Mouse (Mus musculus) erythroblast, embryonic 14.5 days (primary cell): ENCODE data around the gene Ifrd1. TPM values are rescaled to one million over a fixed set of nuclear protein-coding genes. Genes with fewer than 3 reads are reported as not detected.

Source experiments
- H3K27me3 ChIP-seq: 2 replicates; pipeline ENCODE4 v1.6.1; 2012; ENCODE audit warnings: inconsistent platforms; ENCODE audit not compliant: control insufficient read depth
- H3K36me3 ChIP-seq: 2 replicates; pipeline ENCODE4 v1.6.1; 2012; ENCODE audit warnings: mild to moderate bottlenecking, inconsistent platforms; ENCODE audit not compliant: control insufficient read depth
- H3K4me1 ChIP-seq: 2 replicates; pipeline ENCODE4 v1.6.1; 2012; ENCODE audit warnings: inconsistent platforms; ENCODE audit not compliant: control insufficient read depth
- H3K4me3 ChIP-seq: replicated peaks from 2 replicates; pipeline ENCODE3; 2012; ENCODE audit warnings: moderate library complexity, mild to moderate bottlenecking, inconsistent platforms
- H3K9me3 ChIP-seq: 2 replicates; pipeline ENCODE4 v1.6.1; 2012; ENCODE audit warnings: low read length, inconsistent platforms, mixed read lengths; ENCODE audit not compliant: control insufficient read depth
- GATA1 ChIP-seq: IDR thresholded peaks from 2 replicates; pipeline ENCODE4 v1.6.1; 2012; ENCODE audit warnings: low read length, inconsistent platforms, mixed read lengths
- TAL1 ChIP-seq: IDR thresholded peaks from 3 replicates; pipeline ENCODE4 v1.6.1; 2012; ENCODE audit warnings: low read length, inconsistent platforms, mixed read lengths
- polyA plus RNA-seq: library from polyadenylated mRNA; stranded (reverse); fragments of >175 nt; gene quantifications from 2 replicates; pipeline ENCODE4 v1.2.3, GENCODE M21; 2012

The Ifrd1 gene
- polyA plus RNA-seq, 1 experiment = 1.8 TPM

DNA sequence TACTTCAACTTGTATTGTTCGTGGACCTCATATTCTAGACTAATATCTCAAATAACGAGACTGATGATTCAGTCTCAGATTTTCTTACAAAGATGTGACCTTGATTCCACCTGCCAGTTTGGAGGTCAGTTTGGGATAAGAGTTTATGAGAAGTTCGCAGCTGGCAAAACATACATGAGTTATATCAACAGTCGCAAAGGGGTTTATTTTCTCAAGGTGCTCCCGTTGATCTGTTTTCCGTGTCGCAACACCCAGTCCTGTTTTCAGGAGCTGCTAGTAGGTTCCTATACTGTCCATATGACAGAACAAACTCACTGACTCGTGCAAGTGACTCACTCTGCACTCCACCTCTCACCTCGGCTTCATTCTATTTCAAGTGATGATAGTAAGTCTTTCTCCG, 24.6 kb downstream of the Ifrd1 start:
- Histone ChIP-seq H3K4me3 (peak overlapping the region; percentile 89), H3K36me3 (peaks cover 5% of the 10 kb centered on the region), H3K9me3 (no peaks in the 10 kb centered on the region), H3K4me1 (peaks cover 37% of the 10 kb centered on the region), H3K27me3 (no peaks in the 10 kb centered on the region)
- TF ChIP-seq TAL1 (no peak), GATA1 (no peak)

DNA sequence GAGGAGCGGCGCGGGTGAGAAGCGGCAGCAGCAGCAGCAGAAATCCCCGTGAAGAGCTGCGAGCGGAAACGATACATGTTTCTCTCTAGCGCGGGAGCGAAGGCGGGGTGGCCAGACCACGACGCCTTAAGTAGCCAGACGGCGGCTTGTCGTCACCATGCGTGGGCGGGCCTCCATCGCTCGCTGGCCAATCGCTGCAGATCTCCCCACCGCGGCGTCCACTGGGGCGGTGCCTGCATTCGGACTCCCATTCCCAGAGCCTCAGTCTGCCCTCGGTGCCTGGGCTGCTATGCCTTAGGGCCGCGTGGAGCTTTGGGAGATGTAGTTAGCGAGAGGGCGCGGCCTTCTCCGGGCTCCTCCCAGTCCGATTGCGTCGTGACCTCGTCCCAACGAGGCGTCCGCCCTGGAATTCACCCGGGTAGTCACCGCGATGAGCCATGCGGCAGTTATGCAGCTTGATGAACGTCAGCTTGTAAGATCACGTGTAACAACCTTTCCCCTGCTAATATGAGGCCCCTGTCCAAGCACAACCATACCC, 25.2 kb downstream of the Ifrd1 start:
- Histone ChIP-seq H3K27me3 (no peaks in the 10 kb centered on the region), H3K4me1 (peaks cover 37% of the 10 kb centered on the region)
- TF ChIP-seq TAL1 (no peak), GATA1 (no peak)

GRCm38 (mm10) chr12:40222251-40223081, 25.8 kb downstream of the Ifrd1 start:
- H3K4me3 ChIP-seq = peak overlapping the region; percentile 89
- TF ChIP-seq GATA1 = no peak
- TF ChIP-seq TAL1 = no peak

More for the DNA sequence above, 25.2 kb downstream of the Ifrd1 start:
- peaks cover 5% of the 10 kb centered on the region for H3K36me3 ChIP-seq
- H3K4me3 ChIP-seq = peak overlapping the region; percentile 89
- no peaks in the 10 kb centered on the region for H3K9me3 ChIP-seq

DNA sequence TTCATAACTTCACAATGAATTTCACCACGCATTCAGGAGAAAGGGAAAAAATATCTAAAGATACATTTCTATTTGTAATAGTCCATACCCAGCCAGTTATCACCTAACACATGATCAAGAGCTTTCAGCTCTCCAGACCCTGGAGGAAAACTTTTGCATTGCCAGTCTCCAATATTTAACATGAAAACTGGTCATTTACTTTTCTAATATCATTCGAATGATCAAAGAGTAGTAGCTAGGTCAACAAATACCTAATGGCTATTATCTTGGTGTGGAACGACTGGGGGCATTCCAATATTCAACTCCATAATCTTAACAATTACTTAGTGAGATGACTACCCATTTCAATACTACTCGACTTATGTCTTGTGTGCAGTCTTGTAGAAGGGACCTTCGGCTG, 26.7 kb downstream of the Ifrd1 start:
- TF ChIP-seq GATA1 (no peak), TAL1 (no peak)

More at GRCm38 (mm10) chr12:40222251-40223081, 25.8 kb downstream of the Ifrd1 start:
- peaks cover 39% of the 10 kb centered on the region for H3K4me1 ChIP-seq
- no peaks in the 10 kb centered on the region for H3K27me3 ChIP-seq
- H3K36me3 ChIP-seq = peaks cover 10% of the 10 kb centered on the region
- H3K9me3 ChIP-seq = no peaks in the 10 kb centered on the region

DNA sequence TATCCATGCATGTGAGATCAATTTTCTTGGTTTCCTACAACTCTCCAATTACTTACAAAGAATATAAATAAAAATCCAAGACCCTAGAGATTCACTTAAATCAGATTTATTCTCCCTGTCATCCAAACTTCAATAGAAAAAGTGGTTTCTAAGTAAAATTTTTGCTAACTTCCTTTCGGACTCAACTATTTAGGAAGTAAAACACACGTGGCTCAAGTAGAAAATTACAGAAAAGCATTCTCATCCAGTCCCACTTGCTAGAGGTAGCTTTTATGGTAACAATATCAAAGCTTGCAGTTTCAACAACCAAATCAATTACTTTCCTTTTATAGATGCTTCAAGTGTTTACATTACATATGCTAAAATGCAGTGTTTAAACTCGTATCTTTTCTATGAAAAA, 27.4 kb downstream of the Ifrd1 start:
- H3K4me3 ChIP-seq = peak overlapping the region; percentile 89

More for the DNA sequence above, 26.7 kb downstream of the Ifrd1 start:
- Histone ChIP-seq H3K4me3 (peak overlapping the region; percentile 89), H3K9me3 (no peaks in the 10 kb centered on the region), H3K36me3 (peaks cover 17% of the 10 kb centered on the region), H3K4me1 (peaks cover 39% of the 10 kb centered on the region), H3K27me3 (no peaks in the 10 kb centered on the region)

GRCm38 (mm10) chr12:40220001-40220570, 28.2 kb downstream of the Ifrd1 start:
- Histone ChIP-seq H3K27me3 (no peaks in the 10 kb centered on the region), H3K9me3 (no peaks in the 10 kb centered on the region), H3K36me3 (peaks cover 33% of the 10 kb centered on the region), H3K4me3 (peak overlapping the region; percentile 89), H3K4me1 (peaks cover 39% of the 10 kb centered on the region)
- TF ChIP-seq GATA1 (no peak), TAL1 (no peak)

More for the DNA sequence above, 27.4 kb downstream of the Ifrd1 start:
- Histone ChIP-seq H3K9me3 (no peaks in the 10 kb centered on the region), H3K27me3 (no peaks in the 10 kb centered on the region), H3K4me1 (peaks cover 39% of the 10 kb centered on the region), H3K36me3 (peaks cover 24% of the 10 kb centered on the region)
- TF ChIP-seq TAL1 = no peak

DNA sequence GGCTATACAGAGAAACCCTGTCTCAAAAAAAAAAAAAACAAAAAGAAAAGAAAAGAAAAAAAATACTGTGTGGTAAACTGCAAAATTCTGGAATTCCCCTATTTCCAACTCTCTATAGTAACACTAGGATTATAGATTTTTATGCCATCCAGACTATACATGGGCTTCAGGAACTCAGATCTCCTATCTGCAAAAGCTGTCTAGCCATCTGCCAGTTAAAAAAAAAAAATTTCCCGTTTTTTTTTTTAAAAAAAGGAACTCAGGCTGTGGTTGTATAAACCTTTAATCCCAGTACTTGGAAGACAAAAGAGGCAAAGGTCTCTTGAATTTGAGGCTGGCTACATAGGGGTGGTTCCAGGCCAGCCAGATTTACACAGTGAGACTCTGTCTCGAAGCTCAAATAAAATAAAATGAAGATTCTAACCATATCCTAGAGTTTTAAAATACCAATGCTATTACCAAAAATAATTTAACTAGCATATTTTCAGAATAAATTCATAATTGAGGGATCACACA, 29.8 kb downstream of the Ifrd1 start:
- TF ChIP-seq GATA1 = no peak
- no peak for TF ChIP-seq TAL1
- Histone ChIP-seq H3K36me3 (peaks cover 49% of the 10 kb centered on the region), H3K9me3 (no peaks in the 10 kb centered on the region), H3K27me3 (no peaks in the 10 kb centered on the region), H3K4me3 (no peak overlapping the region), H3K4me1 (peaks cover 28% of the 10 kb centered on the region)

DNA sequence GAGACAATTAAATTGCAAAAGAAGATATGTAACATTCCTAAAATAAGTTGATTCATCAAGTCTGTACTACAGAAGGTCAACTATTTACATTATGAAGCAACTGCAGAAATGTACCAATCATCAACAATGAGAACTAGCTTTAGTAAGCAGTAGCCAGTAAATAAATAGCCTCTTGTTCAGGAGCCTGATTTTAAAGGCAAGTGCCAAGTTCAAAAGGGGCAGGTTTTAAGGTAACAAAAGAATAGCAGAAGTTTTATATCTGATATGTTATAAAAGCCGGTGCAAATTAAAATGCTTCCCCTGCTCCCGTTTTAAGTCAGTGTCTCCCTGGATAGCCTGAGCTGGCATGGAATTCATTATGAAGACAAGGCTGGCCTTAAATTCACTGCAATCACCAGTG, 30.5 kb downstream of the Ifrd1 start:
- peaks cover 56% of the 10 kb centered on the region for H3K36me3 ChIP-seq
- H3K9me3 ChIP-seq = no peaks in the 10 kb centered on the region
- no peak overlapping the region for H3K4me3 ChIP-seq
- peaks cover 25% of the 10 kb centered on the region for H3K4me1 ChIP-seq
- no peaks in the 10 kb centered on the region for H3K27me3 ChIP-seq
- TF ChIP-seq GATA1 = no peak
